Mouse (Mus musculus): ENCODE measurements around the gene Notch2. TPM values are rescaled to one million over a fixed set of nuclear protein-coding genes. Genes with fewer than 3 reads are reported as not detected.

Gene Notch2
- polyA plus RNA-seq, 1 experiment from 2014 or later: 18.6 TPM

DNA sequence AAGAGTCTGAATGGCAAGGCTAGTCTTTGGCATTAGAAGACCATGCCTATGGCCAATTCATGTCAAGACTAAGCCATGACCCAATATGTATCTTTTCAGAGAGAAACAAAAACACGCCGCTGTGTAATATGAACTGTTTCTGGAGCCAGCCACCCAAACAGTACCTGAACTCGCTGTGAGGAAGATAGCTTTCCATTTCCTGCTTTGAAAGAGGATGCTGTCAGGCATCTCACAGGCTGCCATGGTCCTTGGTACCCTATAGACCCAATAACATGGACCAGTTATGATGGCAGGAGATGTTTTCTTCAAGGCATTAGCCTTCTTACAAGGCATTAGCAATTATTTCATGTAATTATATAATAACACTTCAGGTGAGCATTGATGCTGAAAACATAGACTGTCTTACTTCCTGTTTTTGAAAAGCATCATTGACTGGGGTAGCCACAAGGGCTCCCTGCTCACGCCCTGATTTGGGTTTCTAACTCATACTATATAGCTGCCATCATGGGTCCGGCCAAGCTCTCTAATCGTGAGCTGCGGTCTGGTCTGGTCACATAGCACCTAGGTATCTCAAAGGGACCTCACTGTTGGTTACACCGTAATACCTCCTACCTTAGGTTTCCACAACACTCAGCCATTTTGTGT is 32.5 kb upstream of the Notch2 start:
- no peaks in the 10 kb centered on the region for H3K36me3 ChIP-seq (ENCODE audit: poor library complexity, severe bottlenecking)
- no peak for ATAC-seq
- no peaks in the 10 kb centered on the region for H3K4me1 ChIP-seq
- no peaks in the 10 kb centered on the region for H3K9me3 ChIP-seq (replicated peaks)
- no peak overlapping the region for H3K27ac ChIP-seq
- 91% methylated on average over 8 of the region's 8 CpGs for WGBS
- no peak overlapping the region for H3K9ac ChIP-seq
- H3K4me2 ChIP-seq: no peak overlapping the region
- no peaks in the 10 kb centered on the region for H3K27me3 ChIP-seq
- H3K4me3 ChIP-seq: no peak overlapping the region

DNA sequence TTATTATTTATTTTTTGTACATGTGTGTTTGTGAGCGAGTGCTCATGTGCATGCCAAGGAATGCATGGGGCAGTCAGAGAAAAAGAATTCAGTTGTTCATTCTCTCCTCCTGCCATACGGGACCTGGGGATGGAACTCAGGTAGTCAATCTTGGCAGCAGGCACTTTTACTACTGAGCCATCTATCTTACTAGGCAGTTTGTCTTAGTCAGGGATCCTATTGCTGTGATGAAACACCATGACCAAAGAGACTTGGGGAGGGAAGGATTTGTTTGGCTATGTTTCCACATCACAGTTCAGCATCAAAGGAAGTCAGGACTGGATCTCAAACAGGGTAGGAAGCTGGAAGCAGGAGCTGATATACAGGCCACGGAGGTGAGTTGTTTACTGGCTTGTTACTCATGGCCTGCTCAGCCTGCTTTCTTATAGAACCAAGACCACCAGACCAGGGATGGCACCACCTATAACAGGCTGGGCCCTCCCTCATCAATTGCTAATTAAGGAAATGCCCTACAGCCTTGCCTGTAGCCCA is 31.9 kb upstream of the Notch2 start:
- no peaks in the 10 kb centered on the region for H3K27me3 ChIP-seq
- no peaks in the 10 kb centered on the region for H3K9me3 ChIP-seq (replicated peaks)
- WGBS: 95% methylated on average over 3 of the region's 3 CpGs
- H3K27ac ChIP-seq: no peak overlapping the region
- H3K36me3 ChIP-seq (ENCODE audit: poor library complexity, severe bottlenecking): no peaks in the 10 kb centered on the region
- no peak overlapping the region for H3K4me3 ChIP-seq
- no peaks in the 10 kb centered on the region for H3K4me1 ChIP-seq
- H3K9ac ChIP-seq: no peak overlapping the region
- no peak for ATAC-seq
- H3K4me2 ChIP-seq: no peak overlapping the region

- ATAC-seq: no peak
- no peak overlapping the region for H3K4me3 ChIP-seq
- no peaks in the 10 kb centered on the region for H3K9me3 ChIP-seq (replicated peaks)
- H3K27ac ChIP-seq: no peak overlapping the region
- no peaks in the 10 kb centered on the region for H3K4me1 ChIP-seq
- H3K36me3 ChIP-seq (ENCODE audit: poor library complexity, severe bottlenecking): no peaks in the 10 kb centered on the region
- H3K9ac ChIP-seq: no peak overlapping the region
- no peak overlapping the region for H3K4me2 ChIP-seq
- no peaks in the 10 kb centered on the region for H3K27me3 ChIP-seq
- 90% methylated on average over 10 of the region's 10 CpGs for WGBS
Measured at GRCm38 (mm10) chr3:97984870-97985506, 28.3 kb upstream of the Notch2 start.

- Histone ChIP-seq H3K9ac (no peak overlapping the region), H3K36me3 (ENCODE audit: poor library complexity, severe bottlenecking) (no peaks in the 10 kb centered on the region), H3K4me2 (no peak overlapping the region), H3K27me3 (no peaks in the 10 kb centered on the region), H3K27ac (no peak overlapping the region), H3K4me3 (no peak overlapping the region), H3K4me1 (no peaks in the 10 kb centered on the region), H3K9me3 (replicated peaks) (no peaks in the 10 kb centered on the region)
- WGBS: 88% methylated on average over 3 of the region's 3 CpGs
- ATAC-seq: no peak
Measured at GRCm38 (mm10) chr3:97985691-97986090, 27.6 kb upstream of the Notch2 start.

DNA sequence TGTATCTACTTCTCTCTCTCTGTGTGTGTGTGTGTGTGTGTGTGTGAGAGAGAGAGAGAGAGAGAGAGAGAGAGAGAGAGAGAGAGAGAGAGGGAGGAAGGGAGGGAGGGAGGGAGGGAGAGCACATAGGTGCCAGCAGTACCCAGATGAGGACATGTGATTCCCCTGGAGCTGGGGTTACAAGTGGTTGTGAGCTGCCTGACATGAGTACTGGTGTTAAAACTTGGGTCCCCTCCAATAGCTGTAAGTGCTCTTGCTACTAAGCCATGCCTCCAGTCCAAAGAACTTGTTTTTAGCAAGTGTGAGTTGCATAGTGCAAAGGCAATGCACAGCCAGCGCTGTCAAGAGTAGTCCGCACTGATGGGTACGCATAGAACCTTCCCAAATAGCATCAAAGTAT is 26.2 kb upstream of the Notch2 start:
- Histone ChIP-seq H3K4me2 (no peak overlapping the region), H3K4me3 (no peak overlapping the region), H3K27me3 (no peaks in the 10 kb centered on the region), H3K4me1 (no peaks in the 10 kb centered on the region), H3K9me3 (replicated peaks) (no peaks in the 10 kb centered on the region), H3K9ac (no peak overlapping the region), H3K36me3 (ENCODE audit: poor library complexity, severe bottlenecking) (no peaks in the 10 kb centered on the region), H3K27ac (no peak overlapping the region)
- 90% methylated on average over 3 of the region's 3 CpGs for WGBS
- no peak for ATAC-seq

- no peaks in the 10 kb centered on the region for H3K27me3 ChIP-seq
- H3K9ac ChIP-seq: no peak overlapping the region
- no peaks in the 10 kb centered on the region for H3K9me3 ChIP-seq (replicated peaks)
- no peak for ATAC-seq
- no peak overlapping the region for H3K4me3 ChIP-seq
- no peak overlapping the region for H3K4me2 ChIP-seq
- WGBS: 71% methylated on average over 4 of the region's 4 CpGs
- no peaks in the 10 kb centered on the region for H3K36me3 ChIP-seq (ENCODE audit: poor library complexity, severe bottlenecking)
- peaks cover 7% of the 10 kb centered on the region; the same call in 1 of the 2 replicates for H3K4me1 ChIP-seq
- H3K27ac ChIP-seq: no peak overlapping the region
Measured at GRCm38 (mm10) chr3:97988756-97989155, 24.6 kb upstream of the Notch2 start.

- no peak overlapping the region for H3K4me3 ChIP-seq
- H3K36me3 ChIP-seq (ENCODE audit: poor library complexity, severe bottlenecking): no peaks in the 10 kb centered on the region
- H3K27me3 ChIP-seq: no peaks in the 10 kb centered on the region
- no peak overlapping the region for H3K27ac ChIP-seq
- WGBS: 94% methylated on average over 5 of the region's 5 CpGs
- no peak overlapping the region for H3K9ac ChIP-seq
- no peak for ATAC-seq
- no peak overlapping the region for H3K4me2 ChIP-seq
- H3K4me1 ChIP-seq: peaks cover 7% of the 10 kb centered on the region; the same call in 1 of the 2 replicates
- no peaks in the 10 kb centered on the region for H3K9me3 ChIP-seq (replicated peaks)
Measured at GRCm38 (mm10) chr3:97990576-97990975, 22.8 kb upstream of the Notch2 start.

DNA sequence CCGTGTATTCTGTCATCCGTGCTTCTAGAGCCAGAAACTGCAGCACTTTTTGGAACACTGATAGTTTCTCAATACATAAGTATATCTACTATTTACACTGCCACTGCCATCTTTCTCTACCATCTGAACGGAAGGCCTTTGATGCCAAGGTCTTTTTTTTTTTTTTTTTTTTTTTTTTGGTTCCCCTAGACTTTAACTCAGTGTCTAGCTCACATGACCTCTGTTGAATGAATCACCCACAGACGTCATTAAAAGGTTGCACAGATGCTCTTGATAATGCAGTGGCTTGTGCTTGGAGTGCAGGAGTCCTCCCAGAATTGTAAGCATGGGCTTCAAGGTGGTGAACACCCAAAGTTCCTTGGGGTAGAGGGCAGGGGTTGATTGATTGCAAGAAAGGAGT is 21.0 kb upstream of the Notch2 start:
- no peak overlapping the region for H3K4me3 ChIP-seq
- no peaks in the 10 kb centered on the region for H3K27me3 ChIP-seq
- no peaks in the 10 kb centered on the region for H3K9me3 ChIP-seq (replicated peaks)
- no peak for ATAC-seq
- H3K4me1 ChIP-seq: peaks cover 7% of the 10 kb centered on the region; the same call in 1 of the 2 replicates
- no peak overlapping the region for H3K4me2 ChIP-seq
- WGBS: 77% methylated on average over 4 of the region's 4 CpGs
- no peak overlapping the region for H3K9ac ChIP-seq
- no peak overlapping the region for H3K27ac ChIP-seq
- H3K36me3 ChIP-seq (ENCODE audit: poor library complexity, severe bottlenecking): no peaks in the 10 kb centered on the region

DNA sequence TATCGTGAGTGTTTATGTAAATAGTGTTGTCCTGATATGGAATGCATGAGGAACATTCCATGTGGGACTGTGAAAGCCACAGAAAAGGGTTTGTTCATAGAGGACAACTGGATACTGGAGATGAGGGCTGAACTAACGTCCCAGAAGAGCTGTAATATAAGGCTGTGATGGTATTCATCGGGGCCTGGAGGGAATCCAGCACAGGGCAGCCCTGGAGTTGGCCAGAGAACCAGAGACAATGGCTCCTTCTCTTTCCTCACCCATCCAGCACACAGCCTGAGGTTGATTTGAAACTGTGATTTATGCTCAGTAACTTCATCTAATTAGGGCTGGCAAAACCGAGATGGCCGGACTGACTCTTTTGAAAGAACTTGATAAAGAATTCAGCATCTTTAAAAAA is 20.1 kb upstream of the Notch2 start:
- WGBS: 60% methylated on average over 5 of the region's 5 CpGs
- H3K4me3 ChIP-seq: no peak overlapping the region
- H3K9ac ChIP-seq: no peak overlapping the region
- H3K27ac ChIP-seq: no peak overlapping the region
- no peaks in the 10 kb centered on the region for H3K36me3 ChIP-seq (ENCODE audit: poor library complexity, severe bottlenecking)
- H3K4me1 ChIP-seq: peaks cover 7% of the 10 kb centered on the region; the same call in 1 of the 2 replicates
- no peak for ATAC-seq
- no peak overlapping the region for H3K4me2 ChIP-seq
- H3K27me3 ChIP-seq: no peaks in the 10 kb centered on the region
- H3K9me3 ChIP-seq (replicated peaks): no peaks in the 10 kb centered on the region

GRCm38 (mm10) chr3:97993920-97994545 is 19.3 kb upstream of the Notch2 start:
- Histone ChIP-seq H3K4me2 (no peak overlapping the region), H3K36me3 (ENCODE audit: poor library complexity, severe bottlenecking) (no peaks in the 10 kb centered on the region), H3K4me1 (peaks cover 7% of the 10 kb centered on the region; the same call in 1 of the 2 replicates), H3K9me3 (replicated peaks) (no peaks in the 10 kb centered on the region), H3K27me3 (no peaks in the 10 kb centered on the region), H3K9ac (no peak overlapping the region), H3K27ac (no peak overlapping the region), H3K4me3 (no peak overlapping the region)
- no peak for ATAC-seq
- 92% methylated on average over 3 of the region's 3 CpGs for WGBS

- Histone ChIP-seq H3K4me2 (no peak overlapping the region), H3K27ac (no peak overlapping the region), H3K9ac (no peak overlapping the region), H3K9me3 (replicated peaks) (no peaks in the 10 kb centered on the region), H3K4me1 (peaks cover 7% of the 10 kb centered on the region; the same call in 1 of the 2 replicates), H3K36me3 (ENCODE audit: poor library complexity, severe bottlenecking) (no peaks in the 10 kb centered on the region), H3K4me3 (no peak overlapping the region), H3K27me3 (no peaks in the 10 kb centered on the region)
- no peak for ATAC-seq
- 93% methylated on average over 5 of the region's 5 CpGs for WGBS
Measured at GRCm38 (mm10) chr3:97994818-97995217, 18.5 kb upstream of the Notch2 start.

GRCm38 (mm10) chr3:97998349-97998748 is 15.0 kb upstream of the Notch2 start:
- Histone ChIP-seq H3K9ac (no peak overlapping the region), H3K36me3 (ENCODE audit: poor library complexity, severe bottlenecking) (no peaks in the 10 kb centered on the region), H3K4me2 (no peak overlapping the region), H3K27me3 (no peaks in the 10 kb centered on the region), H3K27ac (no peak overlapping the region), H3K9me3 (replicated peaks) (no peaks in the 10 kb centered on the region), H3K4me3 (no peak overlapping the region), H3K4me1 (peaks cover under 1% of the 10 kb centered on the region; the same call in 1 of the 2 replicates)
- WGBS: 84% methylated on average over 4 of the region's 4 CpGs
- no peak for ATAC-seq
